Mouse (Mus musculus): ENCODE results near the gene Fam122a. TPM values are rescaled to one million over a fixed set of nuclear protein-coding genes. Genes with fewer than 3 reads are reported as not detected.

Gene Fam122a
- polyA plus RNA-seq, 1 experiment from 2014 or later: 57.9 TPM

DNA sequence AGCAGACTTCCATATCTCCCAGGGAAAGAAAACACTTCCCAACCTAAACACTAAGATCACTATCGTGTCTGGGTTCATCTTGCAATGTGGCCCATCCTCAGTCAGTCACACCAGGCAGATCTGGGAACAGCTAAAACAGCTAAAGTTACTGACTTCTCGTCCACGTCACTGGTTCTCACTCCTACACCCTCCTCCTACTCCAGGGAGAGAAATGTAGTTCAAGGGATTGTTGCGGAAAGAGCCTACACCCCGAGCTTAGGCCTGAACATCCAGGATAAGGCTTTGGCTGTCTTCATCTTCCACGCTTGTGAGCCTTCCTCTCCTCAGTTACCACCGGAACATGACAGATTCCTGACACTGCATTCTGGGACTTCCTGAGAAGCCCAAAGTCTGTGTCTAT, 34.8 kb upstream of the Fam122a start:
- no peaks in the 10 kb centered on the region for H3K36me3 ChIP-seq
- no peak overlapping the region for H3K27ac ChIP-seq (replicated peaks)
- 94% methylated on average over 7 of the region's 7 CpGs for WGBS
- H3K4me3 ChIP-seq: no peak overlapping the region
- no peak overlapping the region for H3K4me2 ChIP-seq
- peaks cover 5% of the 10 kb centered on the region; the same call in 1 of the 2 replicates for H3K4me1 ChIP-seq (replicated peaks)
- H3K9me3 ChIP-seq: no peaks in the 10 kb centered on the region
- no peak overlapping the region for H3K9ac ChIP-seq
- no peak for ATAC-seq (ENCODE audit: low FRiP score, low read depth)
- no peaks in the 10 kb centered on the region for H3K27me3 ChIP-seq

GRCm38 (mm10) chr19:24509391-24509790, 32.2 kb upstream of the Fam122a start:
- H3K9ac ChIP-seq: no peak overlapping the region
- peaks cover 5% of the 10 kb centered on the region; the same call in 1 of the 2 replicates for H3K4me1 ChIP-seq (replicated peaks)
- no peak for ATAC-seq (ENCODE audit: low FRiP score, low read depth)
- H3K4me3 ChIP-seq: no peak overlapping the region
- no peak overlapping the region for H3K27ac ChIP-seq (replicated peaks)
- no peaks in the 10 kb centered on the region for H3K36me3 ChIP-seq
- H3K4me2 ChIP-seq: no peak overlapping the region
- H3K9me3 ChIP-seq: no peaks in the 10 kb centered on the region
- WGBS: 71% methylated on average over 6 of the region's 6 CpGs
- H3K27me3 ChIP-seq: no peaks in the 10 kb centered on the region

DNA sequence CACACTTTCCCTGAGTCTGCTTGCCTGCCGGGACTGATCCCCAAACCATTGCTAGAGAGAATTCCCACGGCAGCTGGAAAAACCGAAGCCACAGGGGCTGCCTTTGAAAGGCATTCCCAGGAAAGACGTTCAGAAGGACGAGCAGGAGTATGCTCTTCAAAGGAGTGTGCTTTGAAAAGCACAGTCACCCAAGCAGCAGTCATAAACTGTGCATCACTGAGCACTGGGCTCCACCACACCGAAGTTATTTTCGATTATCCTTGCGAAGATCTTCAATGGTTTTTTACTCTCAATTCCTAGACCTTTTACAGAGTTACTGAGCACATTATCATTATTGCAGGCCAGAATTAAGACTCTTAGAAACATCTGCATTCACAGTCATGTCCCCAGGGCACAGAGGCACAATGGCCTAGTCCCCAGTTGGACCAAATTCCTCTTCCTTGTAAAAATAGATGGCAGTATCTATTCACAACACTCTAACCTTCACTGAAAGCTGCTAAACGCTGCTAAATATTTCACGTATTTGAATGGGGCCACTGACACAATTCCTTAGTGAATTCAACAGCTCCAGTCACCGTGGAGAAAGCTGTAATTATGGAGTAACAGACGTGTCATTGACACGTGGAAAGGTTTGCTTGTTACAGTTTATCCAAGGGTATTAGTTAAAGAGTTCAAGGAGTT, 31.1 kb upstream of the Fam122a start:
- no peaks in the 10 kb centered on the region for H3K36me3 ChIP-seq
- H3K27ac ChIP-seq (replicated peaks): no peak overlapping the region
- no peak overlapping the region for H3K9ac ChIP-seq
- no peak overlapping the region for H3K4me2 ChIP-seq
- 20% methylated on average over 13 of the region's 13 CpGs for whole genome bisulfite sequencing
- no peaks in the 10 kb centered on the region for H3K9me3 ChIP-seq
- H3K4me1 ChIP-seq (replicated peaks): peaks cover 5% of the 10 kb centered on the region; the same call in 1 of the 2 replicates
- no peak overlapping the region for H3K4me3 ChIP-seq
- no peaks in the 10 kb centered on the region for H3K27me3 ChIP-seq
- no peak for ATAC-seq (ENCODE audit: low FRiP score, low read depth)

DNA sequence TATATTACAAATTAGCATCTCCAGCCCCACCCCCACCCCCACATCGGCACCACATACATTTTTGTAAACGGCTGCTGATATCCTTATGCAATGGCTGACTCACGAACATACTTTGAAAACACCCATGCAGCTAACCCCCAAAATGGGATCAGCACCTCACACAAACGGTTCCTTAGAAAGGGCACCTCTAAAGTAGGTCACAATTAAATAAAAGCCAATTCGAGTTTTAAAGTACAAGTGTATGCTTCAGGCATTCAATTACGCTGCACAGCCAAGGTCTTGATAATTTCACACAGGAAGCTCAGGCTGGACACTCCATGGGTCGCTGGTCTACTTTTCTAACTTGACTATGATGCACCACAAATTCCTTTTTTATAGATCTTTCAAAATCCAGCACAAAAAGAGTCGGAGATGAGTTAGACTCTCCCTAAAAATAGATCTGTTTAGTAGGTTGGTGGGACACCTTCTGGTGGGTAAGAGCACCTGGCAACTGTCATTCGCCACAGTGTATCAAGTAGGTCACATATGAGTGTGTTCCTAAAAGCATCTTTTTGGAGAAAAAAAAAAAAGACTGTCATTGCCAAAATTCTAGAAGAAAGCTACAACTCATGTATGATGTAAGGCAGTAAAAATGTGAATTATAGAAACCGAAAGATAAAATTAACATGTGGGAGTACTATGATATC, 25.7 kb upstream of the Fam122a start:
- 92% methylated on average over 10 of the region's 10 CpGs for WGBS
- Histone ChIP-seq H3K27ac (replicated peaks) (no peak overlapping the region), H3K4me2 (no peak overlapping the region), H3K9ac (no peak overlapping the region), H3K4me1 (replicated peaks) (peaks cover under 1% of the 10 kb centered on the region; the same call in 1 of the 2 replicates), H3K27me3 (no peaks in the 10 kb centered on the region), H3K4me3 (no peak overlapping the region), H3K36me3 (no peaks in the 10 kb centered on the region), H3K9me3 (no peaks in the 10 kb centered on the region)
- no peak for ATAC-seq (ENCODE audit: low FRiP score, low read depth)

GRCm38 (mm10) chr19:24501525-24501924, 24.4 kb upstream of the Fam122a start:
- H3K9me3 ChIP-seq: no peaks in the 10 kb centered on the region
- no peaks in the 10 kb centered on the region for H3K4me1 ChIP-seq (replicated peaks)
- no peak overlapping the region for H3K4me3 ChIP-seq
- no peaks in the 10 kb centered on the region for H3K27me3 ChIP-seq
- no peaks in the 10 kb centered on the region for H3K36me3 ChIP-seq
- ATAC-seq (ENCODE audit: low FRiP score, low read depth): no peak
- H3K27ac ChIP-seq (replicated peaks): no peak overlapping the region
- H3K9ac ChIP-seq: no peak overlapping the region
- H3K4me2 ChIP-seq: no peak overlapping the region

DNA sequence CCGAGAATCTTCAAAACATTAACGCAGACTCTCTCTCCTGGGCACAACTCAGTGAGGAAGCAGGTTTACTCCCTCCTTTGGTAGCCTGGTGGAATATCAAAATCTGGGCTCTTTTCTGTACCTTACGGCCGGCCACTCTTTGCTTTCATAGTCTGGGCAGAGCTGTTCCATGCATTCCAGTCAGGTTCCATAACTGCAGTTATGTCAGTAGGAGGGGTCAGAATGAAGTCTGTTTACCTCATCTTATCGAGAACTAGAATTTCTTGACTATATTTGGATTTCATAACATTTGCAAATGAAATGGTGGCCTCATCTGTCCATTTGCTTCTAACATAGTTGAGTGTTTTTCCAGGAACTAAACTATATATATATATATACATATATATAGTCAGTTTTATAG, 23.3 kb upstream of the Fam122a start:
- no peak for ATAC-seq (ENCODE audit: low FRiP score, low read depth)
- H3K4me2 ChIP-seq: no peak overlapping the region
- no peak overlapping the region for H3K9ac ChIP-seq
- H3K4me1 ChIP-seq (replicated peaks): no peaks in the 10 kb centered on the region
- H3K36me3 ChIP-seq: no peaks in the 10 kb centered on the region
- WGBS: 88% methylated on average over 5 of the region's 5 CpGs
- no peak overlapping the region for H3K4me3 ChIP-seq
- no peaks in the 10 kb centered on the region for H3K27me3 ChIP-seq
- H3K9me3 ChIP-seq: no peaks in the 10 kb centered on the region
- no peak overlapping the region for H3K27ac ChIP-seq (replicated peaks)

DNA sequence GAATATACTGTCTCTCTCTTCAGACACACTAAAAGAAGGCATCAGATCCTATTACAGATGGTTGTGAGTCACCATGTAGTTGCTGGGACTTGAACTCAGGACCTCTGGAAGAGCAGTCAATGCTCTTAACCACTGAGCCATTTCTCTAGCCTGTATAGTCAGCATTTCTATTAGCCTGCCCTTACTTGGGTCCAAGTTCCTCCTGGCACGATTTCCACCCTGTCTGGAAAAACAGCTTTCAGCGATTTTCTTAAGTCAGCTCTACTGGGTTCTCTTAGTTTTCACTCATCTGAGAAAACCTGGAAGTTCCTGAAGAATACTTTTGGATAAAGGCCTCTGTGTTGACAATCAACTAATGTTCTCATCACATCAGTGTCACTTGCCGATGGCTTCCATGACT, 22.1 kb upstream of the Fam122a start:
- H3K9me3 ChIP-seq: no peaks in the 10 kb centered on the region
- H3K36me3 ChIP-seq: no peaks in the 10 kb centered on the region
- no peak overlapping the region for H3K4me2 ChIP-seq
- no peak for ATAC-seq (ENCODE audit: low FRiP score, low read depth)
- H3K4me3 ChIP-seq: no peak overlapping the region
- 78% methylated on average over 3 of the region's 3 CpGs for WGBS
- H3K9ac ChIP-seq: no peak overlapping the region
- H3K27ac ChIP-seq (replicated peaks): no peak overlapping the region
- H3K27me3 ChIP-seq: no peaks in the 10 kb centered on the region
- no peaks in the 10 kb centered on the region for H3K4me1 ChIP-seq (replicated peaks)

- H3K27ac ChIP-seq (replicated peaks): no peak overlapping the region
- WGBS: 88% methylated on average over 4 of the region's 4 CpGs
- H3K4me2 ChIP-seq: no peak overlapping the region
- H3K9me3 ChIP-seq: no peaks in the 10 kb centered on the region
- H3K4me3 ChIP-seq: no peak overlapping the region
- H3K36me3 ChIP-seq: no peaks in the 10 kb centered on the region
- ATAC-seq (ENCODE audit: low FRiP score, low read depth): no peak
- H3K27me3 ChIP-seq: no peaks in the 10 kb centered on the region
- no peaks in the 10 kb centered on the region for H3K4me1 ChIP-seq (replicated peaks)
- no peak overlapping the region for H3K9ac ChIP-seq
These were observed 16.7 kb upstream of the Fam122a start for GRCm38 (mm10) chr19:24493887-24494286.

DNA sequence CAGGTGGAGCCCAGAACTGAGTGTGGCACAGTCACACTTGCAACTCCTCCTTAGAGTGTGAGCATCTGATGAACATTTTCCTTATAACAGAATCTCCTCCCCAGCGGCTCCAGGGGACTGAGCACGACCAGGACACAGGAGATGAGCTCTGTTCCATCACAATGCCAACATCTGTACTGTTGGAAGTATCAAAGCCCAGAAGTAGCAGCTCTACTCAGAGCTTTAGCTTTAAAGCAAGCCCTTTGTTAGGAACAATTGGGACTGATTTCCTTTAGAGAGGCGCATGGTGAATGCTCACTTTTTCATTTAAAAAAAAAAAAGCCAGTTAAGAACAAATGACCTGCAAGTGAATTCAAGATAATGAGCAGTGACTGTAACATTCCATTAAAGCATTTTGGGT, 14.7 kb upstream of the Fam122a start:
- H3K4me1 ChIP-seq (replicated peaks): no peaks in the 10 kb centered on the region
- no peaks in the 10 kb centered on the region for H3K36me3 ChIP-seq
- no peak overlapping the region for H3K4me3 ChIP-seq
- H3K27ac ChIP-seq (replicated peaks): no peak overlapping the region
- no peak overlapping the region for H3K9ac ChIP-seq
- no peaks in the 10 kb centered on the region for H3K27me3 ChIP-seq
- no peaks in the 10 kb centered on the region for H3K9me3 ChIP-seq
- H3K4me2 ChIP-seq: no peak overlapping the region
- no peak for ATAC-seq (ENCODE audit: low FRiP score, low read depth)
- WGBS: 13% methylated on average over 3 of the region's 3 CpGs

GRCm38 (mm10) chr19:24490275-24490674, 13.1 kb upstream of the Fam122a start:
- no peak for ATAC-seq (ENCODE audit: low FRiP score, low read depth)
- no peaks in the 10 kb centered on the region for H3K4me1 ChIP-seq (replicated peaks)
- 71% methylated on average over 5 of the region's 5 CpGs for WGBS

GRCm38 (mm10) chr19:24486433-24487296, 9.5 kb upstream of the Fam122a start:
- Histone ChIP-seq H3K4me2 (no peak overlapping the region), H3K27ac (replicated peaks) (no peak overlapping the region), H3K27me3 (no peaks in the 10 kb centered on the region), H3K9ac (no peak overlapping the region), H3K4me1 (replicated peaks) (no peaks in the 10 kb centered on the region), H3K9me3 (no peaks in the 10 kb centered on the region), H3K4me3 (no peak overlapping the region), H3K36me3 (no peaks in the 10 kb centered on the region)
- no peak for ATAC-seq (ENCODE audit: low FRiP score, low read depth)
- 79% methylated on average over 8 of the region's 8 CpGs for WGBS

More at GRCm38 (mm10) chr19:24490275-24490674, 13.1 kb upstream of the Fam122a start:
- Histone ChIP-seq H3K4me2 (no peak overlapping the region), H3K36me3 (no peaks in the 10 kb centered on the region), H3K27ac (replicated peaks) (no peak overlapping the region), H3K9me3 (no peaks in the 10 kb centered on the region), H3K4me3 (no peak overlapping the region), H3K27me3 (no peaks in the 10 kb centered on the region), H3K9ac (no peak overlapping the region)

GRCm38 (mm10) chr19:24484612-24485194, 7.5 kb upstream of the Fam122a start:
- no peaks in the 10 kb centered on the region for H3K4me1 ChIP-seq (replicated peaks)
- no peaks in the 10 kb centered on the region for H3K27me3 ChIP-seq
- WGBS: 55% methylated on average over 4 of the region's 4 CpGs
- no peak overlapping the region for H3K27ac ChIP-seq (replicated peaks)
- no peak for ATAC-seq (ENCODE audit: low FRiP score, low read depth)
- H3K36me3 ChIP-seq: no peaks in the 10 kb centered on the region
- no peak overlapping the region for H3K9ac ChIP-seq
- no peak overlapping the region for H3K4me3 ChIP-seq
- H3K9me3 ChIP-seq: no peaks in the 10 kb centered on the region
- H3K4me2 ChIP-seq: no peak overlapping the region
